Mouse (Mus musculus) CD4-positive naive resting alpha-beta T cell, adult 76 days (primary cell): ENCODE data around the gene Tmem37. TPM values are rescaled to one million over a fixed set of nuclear protein-coding genes. Genes with fewer than 3 reads are reported as not detected.

Experiments used
- total RNA-seq: library from RNA; stranded (reverse); gene quantifications from one replicate; pipeline ENCODE4 v1.2.4, GENCODE M21; 2023

Gene Tmem37
- not detected for total RNA-seq

DNA sequence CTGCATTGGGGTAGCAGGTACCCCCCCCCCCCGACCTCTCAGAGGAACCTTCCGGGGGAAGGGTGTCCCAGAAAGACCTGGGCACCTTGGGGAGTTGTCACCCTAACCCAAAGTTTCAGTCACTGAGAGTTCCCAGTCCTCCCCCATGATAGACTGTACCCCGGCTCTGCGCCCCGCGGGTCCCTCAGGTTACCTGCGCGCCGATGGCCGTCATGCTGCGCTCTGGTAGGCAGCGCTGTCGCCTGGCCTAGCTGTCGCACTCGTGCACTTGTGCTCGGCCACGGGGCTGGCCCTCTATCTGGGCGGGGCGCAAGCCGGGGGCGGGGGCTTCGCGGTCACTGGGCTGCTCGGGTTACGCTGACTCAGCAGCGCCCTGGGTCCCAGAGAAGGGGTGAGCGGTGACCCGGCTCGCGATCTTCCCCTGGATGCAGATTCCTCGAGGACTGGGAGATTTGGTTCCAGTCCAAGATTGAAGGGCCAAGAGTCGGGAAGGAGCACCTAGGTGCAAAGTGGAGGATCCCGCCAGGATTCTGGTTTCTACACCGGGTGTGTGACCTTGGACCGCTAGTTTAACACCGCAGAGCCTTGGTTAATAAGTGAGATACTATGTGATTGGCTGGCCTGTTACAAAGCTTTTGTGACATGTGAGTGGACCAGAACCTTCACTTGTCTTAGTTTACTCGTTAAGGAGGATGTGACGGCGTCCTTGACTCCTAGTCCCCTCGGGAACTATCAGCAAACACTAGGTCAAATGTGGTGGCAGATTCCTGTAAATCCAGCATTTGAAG lies at the start of gene Tmem37:
Gene Tmem37, minus strand, starts transcription at position 556 of the 788 bp plus-strand sequence.

DNA sequence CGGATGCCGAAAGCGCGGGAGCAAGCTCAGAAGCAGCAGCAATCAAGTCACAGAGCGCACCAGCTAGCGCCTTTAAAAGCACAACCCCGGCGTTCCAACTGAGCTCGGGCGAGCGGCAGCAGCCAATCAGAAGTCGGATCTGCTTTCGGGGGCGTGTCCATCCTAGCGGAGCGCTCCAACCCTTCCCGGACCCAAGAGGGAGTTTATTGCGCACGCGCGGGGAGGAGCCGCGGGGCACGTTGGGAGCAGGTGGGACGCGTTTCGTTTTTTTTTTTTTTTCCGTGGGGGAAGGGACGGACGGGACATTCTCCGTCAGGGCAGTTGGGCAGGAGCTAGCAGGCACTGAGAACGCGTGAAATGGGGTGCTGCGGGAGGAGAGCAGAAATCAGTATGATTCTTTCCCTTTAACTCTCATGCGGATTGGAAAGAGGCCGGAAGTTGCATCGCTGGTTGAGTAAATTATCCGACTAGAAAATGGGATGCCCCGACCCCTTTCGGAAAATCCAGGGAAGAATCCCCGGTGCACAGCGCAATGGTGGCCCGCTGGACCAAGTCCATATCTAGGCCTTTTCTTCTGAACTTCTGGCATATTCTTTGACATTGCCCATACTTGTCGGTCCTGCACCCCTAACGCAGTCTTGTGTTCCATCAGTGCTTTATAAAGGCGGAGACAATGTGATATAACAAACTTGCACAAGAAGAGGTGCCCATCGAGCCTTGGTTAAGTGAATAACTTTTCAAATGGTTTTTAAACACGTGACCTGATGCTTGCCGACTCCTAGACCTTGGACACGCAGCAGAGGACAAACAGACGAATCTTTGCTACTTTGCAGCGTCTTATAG lies 47.3 kb upstream of the Tmem37 start, which contains the start of the genes Dbi and 3110009E18Rik:
Gene Dbi, minus strand, starts transcription at position 110 of the 843 bp plus-strand sequence.
Gene 3110009E18Rik, plus strand, starts transcription at position 219 of the 843 bp plus-strand sequence.

Other genes starting within 250 kb of the Tmem37 start
- 28.8 TPM for gene Ptpn4, start 236.5 kb downstream of the Tmem37 start, total RNA-seq
- 2.5 TPM for gene Tmem177, start 160.9 kb downstream of the Tmem37 start, total RNA-seq
- not detected for gene Cfap221, start 76.8 kb downstream of the Tmem37 start, total RNA-seq
- gene Sctr, start 67.2 kb downstream of the Tmem37 start, total RNA-seq, result not detected
- gene Dbi, start 47.0 kb upstream of the Tmem37 start, total RNA-seq, result 27.2 TPM
- 14.5 TPM for gene 3110009E18Rik, start 47.1 kb upstream of the Tmem37 start, total RNA-seq
- gene Steap3, start 198.6 kb upstream of the Tmem37 start, total RNA-seq, result 0.97 TPM